Mouse (Mus musculus) liver, adult (tissue): ENCODE data around the gene Spag9.
A peak's percentile ranks its signal among the peaks of the same experiment; 100 is the strongest.

Experiments
- GATA4 ChIP-seq: IDR thresholded peaks from 2 replicates; pipeline ENCODE4 v1.6.1; 2014; ENCODE audit warnings: mild to moderate bottlenecking, low read length; ENCODE audit not compliant: insufficient replicate concordance

Gene Spag9

GRCm38 (mm10) chr11:94133344-94133955 is 137.6 kb downstream of the Spag9 start:
- no peak for TF ChIP-seq GATA4

DNA sequence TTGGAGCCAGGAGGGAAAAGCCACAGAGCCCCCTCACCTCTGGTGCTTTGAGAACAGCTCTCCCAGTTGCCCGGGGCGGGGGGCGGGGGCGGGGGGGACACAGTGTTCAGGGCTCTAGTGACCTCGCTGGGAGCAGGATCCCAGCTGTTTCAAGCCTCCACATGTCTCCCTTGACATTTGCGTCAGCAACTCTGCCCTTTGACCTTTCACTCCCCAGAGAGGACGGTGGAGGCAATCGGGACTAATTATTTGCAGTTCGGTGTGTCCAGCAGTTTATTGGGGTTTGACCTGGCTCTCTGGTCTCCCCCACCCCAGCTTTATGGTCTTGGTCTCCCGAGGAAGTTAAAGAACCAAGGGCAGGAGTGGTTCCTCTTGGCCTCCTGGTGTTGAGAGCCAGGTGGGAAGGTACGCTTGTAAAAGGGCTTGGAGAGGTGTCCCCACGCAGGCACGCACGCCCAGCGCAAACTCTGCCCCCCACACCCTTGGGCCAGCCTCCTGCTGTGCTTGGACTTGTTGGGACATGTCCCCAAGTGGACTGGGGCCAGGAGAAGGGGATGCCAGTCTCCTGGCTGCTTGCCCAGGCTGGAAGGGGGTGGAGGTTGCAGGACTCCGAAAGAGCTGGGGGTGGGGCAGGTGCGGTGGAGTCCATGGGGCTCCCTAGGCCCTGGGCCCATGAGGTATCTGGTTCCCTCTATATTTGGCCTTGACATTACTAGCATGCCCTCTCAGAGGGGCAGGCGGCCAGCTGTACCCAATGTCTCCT is 138.4 kb downstream of the Spag9 start:
- no peak for TF ChIP-seq GATA4

GRCm38 (mm10) chr11:94135581-94136001 is 139.7 kb downstream of the Spag9 start:
- no peak for TF ChIP-seq GATA4

DNA sequence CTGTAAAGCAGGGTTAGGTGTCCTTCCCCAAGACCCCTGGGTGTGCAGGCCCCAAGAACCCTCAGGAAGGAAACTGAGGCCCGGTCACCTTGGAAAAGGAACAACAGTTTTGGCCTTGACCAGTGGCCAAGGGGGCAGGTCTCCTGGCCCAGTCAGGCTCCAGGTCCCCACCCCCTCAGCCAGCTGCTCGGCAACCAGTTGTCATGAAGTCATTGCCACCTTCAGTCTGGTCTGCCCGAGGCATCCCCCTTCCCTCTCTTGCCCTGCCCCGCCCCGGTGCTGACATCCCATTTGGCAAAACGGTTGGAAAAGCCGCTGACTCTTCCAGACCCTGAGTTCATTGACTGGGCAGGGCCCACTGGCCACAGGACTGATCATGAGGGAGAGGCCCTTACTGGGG is 140.8 kb downstream of the Spag9 start:
- no peak for TF ChIP-seq GATA4

DNA sequence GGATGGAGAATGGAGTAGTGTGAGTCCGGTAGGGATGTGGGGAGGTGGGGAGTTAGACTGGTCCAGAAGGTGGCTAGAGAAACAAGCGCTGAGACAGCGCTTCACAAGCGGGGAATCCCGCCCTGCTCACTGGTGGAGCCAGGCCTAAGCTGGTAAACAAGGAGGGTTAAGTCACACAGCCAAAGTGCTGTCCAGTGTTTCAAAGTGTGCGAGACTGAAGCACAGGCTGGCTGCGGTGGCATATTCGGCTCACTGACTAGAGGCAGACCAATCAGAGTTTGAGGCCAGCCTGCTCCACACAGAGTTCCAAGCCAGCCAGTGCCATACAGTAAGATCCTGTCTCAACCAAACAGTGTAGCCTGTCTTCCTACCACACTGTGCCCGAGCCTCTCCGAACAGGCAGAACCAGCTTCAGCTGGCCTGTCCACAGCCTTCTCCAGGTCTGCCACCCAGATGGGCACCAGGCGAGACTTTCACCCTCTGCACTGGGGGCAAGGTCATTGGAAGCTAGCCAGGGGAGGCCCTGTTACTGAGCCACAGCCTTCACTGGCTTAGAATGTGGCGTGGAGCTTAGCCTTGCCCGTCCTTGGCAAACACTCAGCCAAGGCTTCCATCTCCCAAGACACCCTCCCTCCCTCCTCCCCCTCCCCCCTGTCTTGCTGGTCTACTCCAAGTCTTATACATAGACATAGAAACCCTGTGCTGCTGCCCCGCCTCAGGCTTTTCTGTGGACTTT is 141.6 kb downstream of the Spag9 start:
- no peak for TF ChIP-seq GATA4

GRCm38 (mm10) chr11:94138411-94139231 is 142.7 kb downstream of the Spag9 start:
- peak; percentile 12; the same call in 1 of the 2 replicates for TF ChIP-seq GATA4

GRCm38 (mm10) chr11:94139232-94139620 is 143.3 kb downstream of the Spag9 start:
- TF ChIP-seq GATA4 = no peak

DNA sequence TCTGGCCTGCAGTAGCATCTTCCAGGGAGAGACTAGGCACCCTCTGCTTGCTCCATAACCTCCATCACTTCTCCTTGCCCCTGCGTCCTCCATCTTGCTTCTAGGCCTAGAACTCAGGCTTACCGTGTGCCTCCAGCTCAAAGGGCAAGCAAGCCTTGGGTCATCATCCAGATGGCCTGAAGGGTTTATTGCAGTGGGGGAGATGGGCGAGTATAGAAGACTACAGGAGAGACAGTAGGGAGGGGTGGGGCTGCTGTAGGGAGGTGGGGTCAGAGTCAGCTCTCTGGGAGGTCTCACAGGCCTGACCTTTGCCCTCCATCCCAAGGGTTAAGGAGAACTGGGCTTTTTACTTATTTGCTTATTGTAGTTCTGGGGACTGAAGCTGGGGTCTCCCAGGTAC is 144.6 kb downstream of the Spag9 start:
- no peak for TF ChIP-seq GATA4

- TF ChIP-seq GATA4 = no peak
These were observed 145.7 kb downstream of the Spag9 start for GRCm38 (mm10) chr11:94141564-94141963.

DNA sequence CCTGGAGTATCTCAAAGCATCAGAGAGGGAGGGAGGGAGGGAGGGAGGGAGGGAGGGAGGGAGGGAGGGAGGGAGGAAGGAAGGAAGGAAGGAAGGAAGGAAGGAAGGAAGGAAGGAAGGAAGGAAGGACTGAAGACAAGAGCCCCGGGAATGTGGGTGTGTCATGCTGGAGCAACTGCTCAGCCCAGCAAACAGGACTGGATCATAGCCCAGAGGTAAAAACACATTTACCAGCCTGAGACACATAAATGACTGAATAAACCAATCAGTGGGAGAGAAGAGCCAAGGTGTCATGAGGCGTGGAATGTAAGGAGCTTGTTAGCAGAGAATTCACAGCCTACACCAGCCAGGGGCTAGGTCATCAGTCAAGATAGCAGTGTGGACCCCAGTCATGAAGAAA is 147.4 kb downstream of the Spag9 start:
- no peak for TF ChIP-seq GATA4

- TF ChIP-seq GATA4 = no peak
These were observed 149.1 kb downstream of the Spag9 start for GRCm38 (mm10) chr11:94144771-94145539.

- TF ChIP-seq GATA4 = no peak
These were observed 150.2 kb downstream of the Spag9 start for GRCm38 (mm10) chr11:94146049-94146605.

- TF ChIP-seq GATA4 = no peak
These were observed 151.0 kb downstream of the Spag9 start for GRCm38 (mm10) chr11:94146733-94147485.
